Comparison of ENCODE assay signal across 10 mouse cellular contexts in the genomic region with DNA sequence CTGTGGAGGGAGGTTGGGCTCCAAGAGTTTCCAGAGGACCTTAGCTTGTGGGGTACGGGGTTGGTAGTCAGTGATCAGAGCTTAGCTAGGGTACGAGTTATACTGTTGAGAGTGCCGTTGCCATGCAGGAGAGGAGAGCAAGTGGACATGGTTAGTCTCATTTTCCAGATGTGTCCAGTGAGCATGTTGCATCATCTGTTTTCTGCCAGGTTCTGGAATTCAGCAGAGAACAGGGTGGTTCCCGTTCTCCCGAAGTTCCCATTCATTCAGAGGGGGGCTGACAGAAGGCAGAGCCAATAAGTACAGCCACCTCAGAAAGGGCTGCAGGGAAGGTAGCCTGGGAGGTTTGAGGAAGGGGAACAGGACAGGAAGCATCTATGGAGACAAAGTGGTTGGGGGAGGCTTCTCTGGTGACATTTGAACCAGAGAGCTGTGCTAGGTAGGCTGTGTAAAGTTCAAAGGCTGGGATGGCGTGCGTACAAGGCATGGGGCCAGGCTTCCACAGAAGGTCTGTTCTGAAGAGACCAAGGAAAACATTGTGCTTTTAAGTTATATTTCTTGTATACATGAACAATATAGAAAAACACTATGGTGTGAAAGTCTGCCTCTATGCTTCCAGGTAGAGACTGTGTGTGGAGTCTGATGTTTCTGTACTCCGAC. TPM values are rescaled to one million over a fixed set of nuclear protein-coding genes. Genes with fewer than 3 reads are reported as not detected.
DNase-seq lines count a peak whose midpoint lies in the region; ATAC-seq and TF ChIP-seq lines count a peak whose summit lies in the region.
"Had no signal": no experiment of that assay in that cellular context is flagged by ENCODE, and none has a peak within 500 bp of the region (broad histone marks: within the 10 kb centered on the region; RNA-seq: fewer than 3 reads in every experiment).

No protein-coding gene starts in this region.

- peaks cover 58% of the 10 kb centered on the region for H3K4me1 ChIP-seq in neural tube, embryonic 12.5 days
- H3K4me1 ChIP-seq in midbrain, embryonic 10.5 days = peaks cover 67% of the 10 kb centered on the region

- DNase-seq in gastrocnemius, adult 2 months = no peak
- DNase-seq in gastrocnemius, postnatal 4 days (ENCODE audit: low spot score in 2 of 2) = no peak
- DNase-seq in neural tube, embryonic 10.5 days (ENCODE audit: extremely low spot score, low spot score) = no peak
- DNase-seq in midbrain, embryonic 10.5 days (ENCODE audit: low spot score) = no peak
- no peak for DNase-seq in right cerebral cortex, adult 2 months (ENCODE audit: low spot score in 2 of 2)
- no peak for DNase-seq in left cerebral cortex, adult 9 months (ENCODE audit: low spot score in 2 of 2)
- DNase-seq in left cerebral cortex, postnatal 25 days (ENCODE audit: low spot score in 2 of 2) = no peak
- DNase-seq: gastrocnemius, postnatal 10 days had no signal

- H3K9ac ChIP-seq in neural tube, embryonic 12.5 days = 0 out of 2 replicates have a peak overlapping the region, but pooled peaks have one; percentile 13

- 73% methylated on average over 8 of the region's 8 CpGs for WGBS in neural tube, embryonic 12.5 days
- WGBS in midbrain, embryonic 10.5 days = 75% methylated on average over 8 of the region's 8 CpGs

- no peaks in the 10 kb centered on the region for H3K27me3 ChIP-seq in neural tube, embryonic 12.5 days (replicated peaks)
- no peaks in the 10 kb centered on the region for H3K27me3 ChIP-seq in midbrain, embryonic 10.5 days (ENCODE audit: low read depth, poor library complexity, severe bottlenecking)

- H3K27ac ChIP-seq in gastrocnemius, adult 2 months = peak overlapping the region; percentile 49
- no peak overlapping the region for H3K27ac ChIP-seq in neural tube, embryonic 12.5 days
- H3K27ac ChIP-seq in midbrain, embryonic 10.5 days (replicated peaks) = peak overlapping the region; percentile 63
- H3K27ac ChIP-seq: macrophage had no signal

- no peak overlapping the region for H3K4me3 ChIP-seq in gastrocnemius, adult 2 months
- no peak overlapping the region for H3K4me3 ChIP-seq in neural tube, embryonic 12.5 days
- H3K4me3 ChIP-seq in midbrain, embryonic 10.5 days = no peak overlapping the region

- ATAC-seq in neural tube, embryonic 12.5 days (ENCODE audit: low FRiP score, low read depth) = no peak

- no peaks in the 10 kb centered on the region; the same call in 1 of the 2 replicates for H3K36me3 ChIP-seq in neural tube, embryonic 12.5 days
- H3K36me3 ChIP-seq in midbrain, embryonic 10.5 days = peaks cover 34% of the 10 kb centered on the region

- H3K4me2 ChIP-seq in neural tube, embryonic 12.5 days (replicated peaks) = no peak overlapping the region

- H3K9me3 ChIP-seq in neural tube, embryonic 12.5 days = no peaks in the 10 kb centered on the region
- no peaks in the 10 kb centered on the region for H3K9me3 ChIP-seq in midbrain, embryonic 10.5 days (replicated peaks)

- TF ChIP-seq CTCF in gastrocnemius, adult 2 months (IDR thresholded peaks at IDR 0.05) = no peak

- intact Hi-C loops in gastrocnemius, adult 2 months (cut with DNase I) = no loop called here
- intact Hi-C loops in left cerebral cortex, postnatal 25 days (cut with DNase I) = no loop called here

RNA-seq across cellular contexts. Expression of gene Klhl25, which starts 5.2 kb away (rescaled TPM):
- 1 to 10 TPM; 4.0 to 4.6 TPM for total RNA-seq in gastrocnemius, adult 2 months (2021)
- 1 to 10 TPM; 7.3 to 9.8 TPM for total RNA-seq in gastrocnemius, postnatal 4 days (2021)
- polyA plus RNA-seq in neural tube, embryonic 12.5 days (2016; fragmentation: Nextera tagmentation; extraction: Ambion mirVana) = 26.0 and 27.5 TPM in 2 replicates
- 23.7 and 25.0 TPM in 2 replicates for polyA plus RNA-seq in midbrain, embryonic 10.5 days (2016; fragmentation: Nextera tagmentation; extraction: Ambion mirVana)
- 10 to 100 TPM in 1 of 2 experiments, 1 to 10 TPM in 1; 7.5 to 10.4 TPM for total RNA-seq in left cerebral cortex, postnatal 25 days (2021)
